Mouse (Mus musculus): ENCODE data around the gene Fhit. TPM values are rescaled to one million over a fixed set of nuclear protein-coding genes. Genes with fewer than 3 reads are reported as not detected.

Fhit gene
- polyA plus RNA-seq, 1 experiment: 6.7 TPM

DNA sequence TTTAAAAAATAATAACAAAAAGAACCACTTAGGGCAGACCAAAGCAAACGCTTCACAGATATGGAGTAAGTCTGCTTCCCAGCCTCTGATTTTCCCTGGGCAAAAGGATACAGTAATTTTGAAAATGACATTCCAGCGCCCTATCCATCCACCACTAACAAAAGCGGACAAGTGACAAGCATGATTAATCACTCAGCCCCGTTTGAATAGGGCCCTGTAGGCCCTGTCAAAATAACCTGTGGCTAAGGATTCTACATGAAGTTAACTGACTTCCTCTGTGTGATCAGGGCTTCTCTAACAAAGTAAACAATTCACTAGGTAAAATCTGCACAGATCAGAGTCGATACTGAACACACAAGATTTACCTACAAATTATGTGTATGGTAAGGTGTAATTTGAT lies 1012.0 kb downstream of the Fhit start:
- Histone ChIP-seq H3K4me3 (ENCODE audit: insufficient read depth, low read depth, low read length) (no peak overlapping the region), H3K27ac (replicated peaks; ENCODE audit: low read depth, low read length) (no peak overlapping the region), H3K4me1 (ENCODE audit: control insufficient read depth, insufficient read depth, insufficient read length, low read length) (no peaks in the 10 kb centered on the region)

DNA sequence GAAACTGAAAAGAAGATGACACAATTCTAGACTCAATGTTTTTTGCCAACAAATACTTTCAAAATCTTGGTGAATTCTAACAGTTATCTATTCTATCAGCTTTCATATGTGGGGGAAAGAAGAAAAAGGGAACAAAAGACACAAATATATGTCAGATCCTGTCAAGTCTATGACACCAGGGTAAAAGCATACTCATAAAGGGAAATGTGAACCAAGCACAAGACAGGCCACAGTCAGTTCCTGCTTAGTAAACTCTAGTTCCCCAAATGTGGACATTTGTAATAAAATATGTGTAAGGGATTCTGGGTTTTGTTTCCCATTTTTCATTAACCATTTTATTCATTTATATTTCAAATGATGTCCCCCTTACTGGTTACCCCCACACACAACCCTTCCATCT lies 1022.5 kb downstream of the Fhit start:
- Histone ChIP-seq H3K4me3 (ENCODE audit: insufficient read depth, low read depth, low read length) (no peak overlapping the region), H3K4me1 (ENCODE audit: control insufficient read depth, insufficient read depth, insufficient read length, low read length) (no peaks in the 10 kb centered on the region), H3K27ac (replicated peaks; ENCODE audit: low read depth, low read length) (no peak overlapping the region)

DNA sequence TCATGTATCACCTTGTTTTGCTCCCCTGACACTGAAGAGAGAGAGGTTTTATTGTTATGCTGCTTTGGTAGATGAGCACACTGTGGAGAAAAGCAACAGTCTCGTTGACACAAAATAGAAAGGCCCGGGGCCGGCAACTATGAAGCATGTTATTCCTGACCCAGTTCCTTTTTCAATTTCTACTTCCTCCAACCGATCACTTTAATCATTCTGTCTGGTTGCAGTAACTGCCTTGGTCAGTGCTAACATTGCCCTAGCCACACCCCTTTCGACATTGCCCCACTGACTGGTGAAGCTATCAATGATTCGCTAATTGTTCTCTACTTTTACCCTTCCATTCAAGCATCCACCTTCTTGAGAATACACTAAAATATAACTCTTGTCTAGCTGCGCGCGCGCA lies 1028.0 kb downstream of the Fhit start:
- no peak overlapping the region for H3K4me3 ChIP-seq (ENCODE audit: insufficient read depth, low read depth, low read length)
- no peak overlapping the region for H3K27ac ChIP-seq (replicated peaks; ENCODE audit: low read depth, low read length)
- H3K4me1 ChIP-seq (ENCODE audit: control insufficient read depth, insufficient read depth, insufficient read length, low read length): no peaks in the 10 kb centered on the region

DNA sequence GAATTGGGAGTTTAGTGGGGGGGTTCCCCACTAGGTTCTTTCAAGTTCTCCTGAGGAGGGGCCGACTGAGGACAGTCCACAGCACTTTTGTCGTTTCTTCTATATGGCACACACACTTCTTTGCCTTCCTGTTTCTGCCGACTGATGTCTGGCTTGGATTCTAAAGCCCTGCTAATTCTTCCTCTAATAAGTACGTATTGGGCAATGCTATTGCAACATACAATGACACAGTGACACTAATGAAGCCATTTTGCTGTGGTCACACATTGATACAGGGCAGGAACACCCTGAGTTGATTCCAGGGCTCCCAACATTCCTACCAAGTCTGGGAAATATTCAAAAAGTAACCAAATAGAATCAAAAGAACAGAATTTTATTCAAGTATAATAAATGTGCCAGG lies 1032.2 kb downstream of the Fhit start:
- Histone ChIP-seq H3K4me1 (ENCODE audit: control insufficient read depth, insufficient read depth, insufficient read length, low read length) (no peaks in the 10 kb centered on the region), H3K4me3 (ENCODE audit: insufficient read depth, low read depth, low read length) (no peak overlapping the region), H3K27ac (replicated peaks; ENCODE audit: low read depth, low read length) (no peak overlapping the region)

DNA sequence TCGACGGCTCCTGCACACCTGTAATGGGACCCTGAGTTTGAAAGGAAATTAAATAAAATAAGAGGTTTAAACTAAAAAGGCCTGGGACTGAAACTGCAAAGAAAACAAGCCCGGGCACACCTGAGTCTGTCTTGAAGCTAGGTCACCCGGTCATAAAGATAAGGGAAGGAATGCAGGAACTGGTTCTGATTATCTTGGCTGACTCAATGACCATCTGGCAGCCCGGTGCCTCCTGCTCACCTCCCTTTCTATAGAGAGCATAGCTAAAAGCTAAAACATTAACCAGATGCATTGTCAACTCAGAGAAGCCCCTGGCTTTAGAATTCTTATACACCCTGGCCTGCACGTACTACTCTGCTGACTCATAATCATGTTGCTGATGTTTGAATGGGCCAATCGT lies 1032.7 kb downstream of the Fhit start:
- no peaks in the 10 kb centered on the region for H3K4me1 ChIP-seq (ENCODE audit: control insufficient read depth, insufficient read depth, insufficient read length, low read length)
- no peak overlapping the region for H3K4me3 ChIP-seq (ENCODE audit: insufficient read depth, low read depth, low read length)
- H3K27ac ChIP-seq (replicated peaks; ENCODE audit: low read depth, low read length): no peak overlapping the region

DNA sequence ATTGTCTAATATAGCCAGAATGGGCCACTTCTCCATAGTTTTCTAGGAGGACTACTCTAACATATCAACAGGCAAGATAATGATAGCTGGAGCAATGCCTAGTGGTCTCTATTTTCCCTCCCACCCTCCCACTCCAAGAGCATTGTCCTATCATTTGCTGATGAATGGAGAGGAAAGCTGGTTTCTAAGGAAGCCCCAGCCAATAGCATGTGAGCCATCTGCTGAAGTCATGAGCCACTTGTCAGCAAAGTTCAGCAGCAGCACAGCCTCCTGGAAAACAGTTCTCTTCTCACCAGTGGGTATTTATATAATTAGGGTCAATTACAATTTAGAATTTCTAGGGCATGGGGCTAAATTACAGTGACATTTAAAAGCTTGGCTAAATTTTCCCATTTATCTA lies 1035.3 kb downstream of the Fhit start:
- no peak overlapping the region for H3K27ac ChIP-seq (replicated peaks; ENCODE audit: low read depth, low read length)
- H3K4me1 ChIP-seq (ENCODE audit: control insufficient read depth, insufficient read depth, insufficient read length, low read length): no peaks in the 10 kb centered on the region
- no peak overlapping the region for H3K4me3 ChIP-seq (ENCODE audit: insufficient read depth, low read depth, low read length)

DNA sequence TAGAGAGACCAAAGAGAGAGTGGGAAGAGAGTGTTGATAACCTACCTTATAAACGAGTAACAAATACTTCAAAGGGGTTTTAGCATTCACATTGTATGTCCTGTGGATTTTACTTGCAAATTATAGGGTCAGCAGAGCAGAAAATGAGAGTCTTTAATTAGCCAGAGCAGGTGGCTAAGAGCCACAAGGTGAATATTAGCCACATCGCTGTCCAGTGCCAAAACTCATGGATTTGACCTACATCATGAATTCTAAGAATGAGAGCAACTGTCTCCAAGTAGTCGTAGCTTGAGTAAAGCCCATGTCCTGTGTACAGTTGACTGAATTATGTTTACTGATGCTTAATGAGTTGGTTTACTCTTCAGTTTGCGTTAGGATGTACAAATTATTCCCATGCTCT lies 1039.7 kb downstream of the Fhit start:
- Histone ChIP-seq H3K4me3 (ENCODE audit: insufficient read depth, low read depth, low read length) (no peak overlapping the region), H3K27ac (replicated peaks; ENCODE audit: low read depth, low read length) (no peak overlapping the region), H3K4me1 (ENCODE audit: control insufficient read depth, insufficient read depth, insufficient read length, low read length) (no peaks in the 10 kb centered on the region)

DNA sequence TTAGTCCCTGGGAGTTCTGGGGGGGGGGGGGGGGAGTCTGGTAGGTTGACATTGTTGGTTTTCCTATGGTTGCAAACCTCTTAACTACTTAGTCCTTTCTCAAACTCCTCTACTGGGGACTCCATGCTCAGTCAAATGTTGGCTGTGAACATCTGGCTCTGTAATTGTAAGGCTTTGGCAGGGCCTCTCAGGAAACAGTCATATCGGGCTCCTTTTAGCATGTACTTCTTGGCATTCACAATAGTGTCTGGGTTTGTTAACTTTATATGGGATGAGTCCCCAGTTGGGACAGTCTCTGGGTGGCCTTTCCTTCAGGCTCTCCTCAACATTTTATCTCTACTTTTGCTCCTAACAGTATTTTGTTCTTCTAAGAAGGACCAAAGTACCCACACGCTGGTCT lies 1065.6 kb downstream of the Fhit start:
- no peak overlapping the region for H3K4me3 ChIP-seq (ENCODE audit: insufficient read depth, low read depth, low read length)
- H3K4me1 ChIP-seq (ENCODE audit: control insufficient read depth, insufficient read depth, insufficient read length, low read length): no peaks in the 10 kb centered on the region
- H3K27ac ChIP-seq (replicated peaks; ENCODE audit: low read depth, low read length): no peak overlapping the region

DNA sequence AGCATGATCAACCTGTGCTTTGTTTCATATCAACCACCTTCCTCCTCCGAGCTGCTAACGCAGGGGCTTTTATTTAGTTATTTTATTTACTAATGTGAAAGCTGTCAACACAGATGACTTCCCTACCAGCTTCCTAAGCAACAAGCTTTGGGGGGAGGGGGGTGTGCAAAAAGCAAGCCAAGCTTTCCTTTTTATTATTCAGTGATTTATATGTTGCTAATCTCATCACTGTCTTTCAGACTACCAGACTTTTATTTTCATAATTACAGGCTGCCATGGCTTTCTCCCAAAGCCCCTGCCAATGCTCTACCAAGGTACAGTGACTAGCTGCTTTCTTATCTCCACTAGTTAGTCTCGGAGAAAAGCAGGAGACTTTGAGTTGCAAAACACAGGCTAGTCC lies 1082.8 kb downstream of the Fhit start:
- no peaks in the 10 kb centered on the region for H3K4me1 ChIP-seq (ENCODE audit: control insufficient read depth, insufficient read depth, insufficient read length, low read length)
- H3K4me3 ChIP-seq (ENCODE audit: insufficient read depth, low read depth, low read length): no peak overlapping the region
- H3K27ac ChIP-seq (replicated peaks; ENCODE audit: low read depth, low read length): no peak overlapping the region

DNA sequence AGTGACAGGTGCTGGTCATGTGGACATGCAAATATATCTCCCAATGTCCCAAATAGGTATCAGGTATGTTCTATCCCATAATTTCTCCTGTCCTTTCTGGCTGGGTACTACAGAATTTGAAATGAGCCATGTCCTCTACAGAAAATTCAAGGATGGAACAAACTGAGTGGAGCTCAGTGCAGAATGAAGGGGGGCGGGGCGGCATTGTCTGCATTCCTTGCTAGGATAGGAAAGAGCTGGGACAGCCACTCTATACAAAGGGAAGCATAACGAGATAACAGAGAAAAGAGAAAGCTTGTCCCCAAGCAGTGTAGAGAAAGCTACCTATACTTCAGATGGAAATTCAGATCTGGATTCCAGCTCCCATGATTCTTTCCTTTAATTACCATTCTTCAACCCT lies 1111.9 kb downstream of the Fhit start:
- no peak overlapping the region for H3K4me3 ChIP-seq (ENCODE audit: insufficient read depth, low read depth, low read length)
- no peak overlapping the region for H3K27ac ChIP-seq (replicated peaks; ENCODE audit: low read depth, low read length)
- H3K4me1 ChIP-seq (ENCODE audit: control insufficient read depth, insufficient read depth, insufficient read length, low read length): no peaks in the 10 kb centered on the region

DNA sequence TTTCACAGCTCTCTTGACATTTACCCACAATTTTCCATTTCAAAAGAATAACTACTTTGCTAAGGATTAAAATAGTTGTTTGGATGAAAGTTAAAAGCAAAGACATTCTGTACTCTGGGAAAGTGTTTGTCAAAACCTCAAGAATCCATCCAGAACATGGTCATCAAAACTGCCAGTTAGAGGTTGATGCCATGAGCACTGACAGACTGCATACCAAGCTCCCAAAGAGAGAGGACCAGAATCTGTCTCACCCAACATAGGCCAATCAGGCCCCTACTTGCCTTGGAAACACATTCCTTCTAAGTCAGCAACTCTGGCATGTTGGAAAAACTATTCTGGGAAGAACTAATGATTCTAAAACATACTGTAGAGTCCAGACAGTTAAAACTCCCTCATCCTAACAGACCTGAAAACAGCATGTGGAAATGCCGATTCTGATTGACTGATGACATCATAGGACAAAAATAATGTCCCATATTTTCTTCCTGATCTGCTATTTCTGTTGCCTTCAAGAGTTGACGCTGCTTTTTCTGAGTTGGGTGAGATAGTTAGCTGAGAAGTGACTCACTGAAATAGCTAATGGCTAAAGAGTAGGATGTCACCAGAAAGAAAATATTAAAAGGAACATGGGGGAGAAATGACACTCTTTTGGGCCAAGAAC lies 1114.6 kb downstream of the Fhit start:
- Histone ChIP-seq H3K4me1 (ENCODE audit: control insufficient read depth, insufficient read depth, insufficient read length, low read length) (no peaks in the 10 kb centered on the region), H3K27ac (replicated peaks; ENCODE audit: low read depth, low read length) (no peak overlapping the region), H3K4me3 (ENCODE audit: insufficient read depth, low read depth, low read length) (no peak overlapping the region)

DNA sequence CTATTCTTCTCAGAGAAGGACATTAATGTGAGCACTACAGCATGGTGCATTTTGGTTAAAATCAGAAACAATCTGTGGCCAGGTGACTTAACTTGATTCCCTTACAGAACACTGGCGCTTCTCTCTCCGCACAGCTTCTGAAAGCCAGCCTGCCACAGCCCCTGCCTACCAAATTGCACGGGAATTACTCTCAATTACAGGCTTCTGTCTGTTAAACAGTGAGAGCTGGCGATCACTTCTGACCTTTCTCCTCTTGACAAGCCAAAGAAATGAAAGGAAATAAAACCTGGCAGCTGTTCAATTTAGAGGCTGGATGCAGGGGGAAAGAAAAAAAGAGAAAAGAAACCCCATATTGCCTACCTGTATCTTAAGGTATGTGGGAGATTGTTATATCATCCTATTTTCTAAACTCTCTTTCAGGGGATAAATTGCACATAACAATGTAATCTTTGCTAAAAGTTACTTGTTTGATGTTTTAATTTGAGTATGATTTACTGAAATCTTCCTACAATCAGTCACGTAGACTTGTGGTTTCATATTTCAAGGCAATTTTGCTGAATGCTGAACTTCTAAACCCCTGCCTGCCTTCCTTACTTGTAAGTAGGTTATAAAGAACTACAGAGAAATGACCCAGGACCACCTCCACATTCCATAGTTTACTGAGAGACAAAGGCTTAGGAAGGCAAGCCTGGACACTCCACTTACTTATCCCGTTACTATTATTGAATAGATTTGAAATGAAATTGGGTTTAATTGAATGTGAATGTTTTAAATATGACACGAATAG lies 1115.3 kb downstream of the Fhit start:
- H3K4me1 ChIP-seq (ENCODE audit: control insufficient read depth, insufficient read depth, insufficient read length, low read length): no peaks in the 10 kb centered on the region
- H3K27ac ChIP-seq (replicated peaks; ENCODE audit: low read depth, low read length): no peak overlapping the region
- no peak overlapping the region for H3K4me3 ChIP-seq (ENCODE audit: insufficient read depth, low read depth, low read length)

DNA sequence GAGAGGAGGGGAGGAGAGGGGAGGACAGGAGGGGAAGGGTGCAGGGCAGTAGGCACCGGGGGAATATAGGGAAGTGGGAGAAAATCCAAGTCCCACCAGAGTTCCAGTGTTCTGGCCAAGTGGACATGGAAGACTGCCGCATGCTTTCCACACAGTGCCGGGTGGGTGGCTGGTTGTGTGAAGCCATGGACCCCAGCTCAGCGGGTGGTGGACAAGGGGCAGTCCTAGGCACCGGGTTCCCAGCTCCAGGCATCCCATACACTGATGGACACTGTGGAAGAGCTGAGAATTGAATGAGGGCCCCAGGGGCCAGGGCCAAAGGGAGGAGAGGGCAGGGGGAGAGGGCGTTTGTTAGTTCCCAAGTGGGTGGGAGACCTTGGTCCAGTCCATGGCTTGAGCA lies 1123.8 kb downstream of the Fhit start:
- no peak overlapping the region for H3K27ac ChIP-seq (replicated peaks; ENCODE audit: low read depth, low read length)
- no peak overlapping the region for H3K4me3 ChIP-seq (ENCODE audit: insufficient read depth, low read depth, low read length)
- no peaks in the 10 kb centered on the region for H3K4me1 ChIP-seq (ENCODE audit: control insufficient read depth, insufficient read depth, insufficient read length, low read length)

DNA sequence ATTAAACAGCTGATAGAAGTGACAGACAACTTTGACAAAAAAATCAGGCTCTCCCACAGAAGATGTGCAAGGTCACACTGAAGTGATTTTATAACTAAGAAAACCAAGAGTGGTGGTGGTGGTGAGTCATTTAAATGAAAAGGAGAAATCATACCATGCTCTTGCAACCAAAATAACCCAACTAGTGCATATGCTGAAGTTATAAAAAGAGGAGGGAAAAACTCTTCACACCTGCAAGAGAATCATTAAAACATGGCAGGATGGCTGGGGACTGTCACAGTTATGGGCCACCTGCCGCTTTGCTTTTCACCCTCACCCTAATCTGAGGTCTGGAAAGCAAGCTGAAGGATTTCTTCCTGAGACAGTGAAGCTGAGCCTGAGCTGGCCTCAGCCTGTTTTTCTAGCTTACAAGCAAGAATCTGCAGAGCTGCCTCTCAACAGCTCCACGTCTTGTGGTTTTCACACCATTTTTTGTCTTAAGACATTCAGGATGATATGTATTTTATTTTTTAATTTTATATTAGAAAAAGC lies 1125.1 kb downstream of the Fhit start:
- H3K4me1 ChIP-seq (ENCODE audit: control insufficient read depth, insufficient read depth, insufficient read length, low read length): no peaks in the 10 kb centered on the region
- no peak overlapping the region for H3K27ac ChIP-seq (replicated peaks; ENCODE audit: low read depth, low read length)
- H3K4me3 ChIP-seq (ENCODE audit: insufficient read depth, low read depth, low read length): no peak overlapping the region

DNA sequence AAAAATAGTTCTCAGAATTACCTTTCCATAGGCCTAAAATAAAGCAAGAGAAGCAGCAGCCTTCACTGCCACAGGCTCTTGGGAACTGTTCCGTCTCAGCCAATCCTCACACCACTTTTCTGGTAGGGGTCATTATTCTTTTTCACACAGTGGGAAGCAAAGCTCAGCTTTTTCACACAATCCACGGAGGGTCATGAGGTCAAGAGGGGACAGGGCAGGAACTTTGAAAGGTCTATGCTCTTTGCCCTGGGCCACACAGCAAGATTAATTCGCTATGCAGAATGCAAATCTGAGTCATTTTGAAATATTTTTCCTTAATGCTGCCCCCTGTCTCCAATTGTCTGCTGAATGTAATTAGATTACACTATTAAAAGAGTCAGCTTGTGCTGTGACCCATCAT lies 1126.2 kb downstream of the Fhit start:
- H3K4me1 ChIP-seq (ENCODE audit: control insufficient read depth, insufficient read depth, insufficient read length, low read length): no peaks in the 10 kb centered on the region
- no peak overlapping the region for H3K4me3 ChIP-seq (ENCODE audit: insufficient read depth, low read depth, low read length)
- no peak overlapping the region for H3K27ac ChIP-seq (replicated peaks; ENCODE audit: low read depth, low read length)

DNA sequence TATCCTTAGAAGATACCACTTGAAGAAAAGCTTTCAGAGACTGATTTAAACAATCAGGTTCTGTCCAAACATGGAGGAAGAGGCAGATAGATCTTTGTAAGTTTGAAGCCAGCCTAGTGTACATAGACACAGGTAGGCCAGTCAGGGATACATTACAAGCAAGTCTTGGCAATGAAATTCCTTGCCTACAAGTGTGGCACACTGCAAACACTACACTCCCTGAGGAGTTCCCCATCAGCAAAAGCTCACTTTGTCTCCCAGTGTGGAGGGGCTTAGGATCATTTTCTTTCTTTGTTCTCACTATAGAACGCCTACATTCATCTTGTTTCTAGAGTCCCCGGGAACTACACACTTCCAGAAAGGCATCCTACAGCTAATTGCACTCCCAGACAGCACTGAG lies 1126.6 kb downstream of the Fhit start:
- Histone ChIP-seq H3K4me1 (ENCODE audit: control insufficient read depth, insufficient read depth, insufficient read length, low read length) (no peaks in the 10 kb centered on the region), H3K4me3 (ENCODE audit: insufficient read depth, low read depth, low read length) (no peak overlapping the region), H3K27ac (replicated peaks; ENCODE audit: low read depth, low read length) (no peak overlapping the region)
